Mouse (Mus musculus): ENCODE data around the gene Rbm44.

- TF ChIP-seq CTCF (IDR thresholded peaks at IDR 0.05; ENCODE audit: borderline replicate concordance, extremely low read depth, insufficient read depth, insufficient read length) (no peak), POLR2A (IDR thresholded peaks at IDR 0.05; ENCODE audit: borderline replicate concordance, extremely low read depth, insufficient read depth, insufficient read length, poor library complexity, severe bottlenecking) (no peak)
These were observed 75.4 kb downstream of the Rbm44 start for GRCm38 (mm10) chr1:91220322-91220672.
